Mouse (Mus musculus) gastrocnemius, adult 8-10 months (tissue): Measurements from ENCODE around the gene Gmds. TPM values are rescaled to one million over a fixed set of nuclear protein-coding genes. Genes with fewer than 3 reads are reported as not detected.

Source experiments
- DNase-seq, 2 experiments: peaks; one replicate each; pipeline ENCODE4 v3.0.0; 2022; ENCODE audit warnings: low spot score in 2 of 2
- total RNA-seq, 4 experiments: library from RNA; stranded (reverse); gene quantifications; 2 replicates each; pipeline ENCODE4 v1.2.4; 2022

Gene Gmds
- 1 to 10 TPM in 3 of 4 experiments, under 1 TPM in 1; 0.94 to 2.6 (median 1.4) TPM for total RNA-seq

GRCm38 (mm10) chr13:32338513-32339365 lies at the start of gene Gmds:
Gmds (minus strand) TSS chr13:32338740.
- DNase-seq, result peak; percentile 87 to 90

DNA sequence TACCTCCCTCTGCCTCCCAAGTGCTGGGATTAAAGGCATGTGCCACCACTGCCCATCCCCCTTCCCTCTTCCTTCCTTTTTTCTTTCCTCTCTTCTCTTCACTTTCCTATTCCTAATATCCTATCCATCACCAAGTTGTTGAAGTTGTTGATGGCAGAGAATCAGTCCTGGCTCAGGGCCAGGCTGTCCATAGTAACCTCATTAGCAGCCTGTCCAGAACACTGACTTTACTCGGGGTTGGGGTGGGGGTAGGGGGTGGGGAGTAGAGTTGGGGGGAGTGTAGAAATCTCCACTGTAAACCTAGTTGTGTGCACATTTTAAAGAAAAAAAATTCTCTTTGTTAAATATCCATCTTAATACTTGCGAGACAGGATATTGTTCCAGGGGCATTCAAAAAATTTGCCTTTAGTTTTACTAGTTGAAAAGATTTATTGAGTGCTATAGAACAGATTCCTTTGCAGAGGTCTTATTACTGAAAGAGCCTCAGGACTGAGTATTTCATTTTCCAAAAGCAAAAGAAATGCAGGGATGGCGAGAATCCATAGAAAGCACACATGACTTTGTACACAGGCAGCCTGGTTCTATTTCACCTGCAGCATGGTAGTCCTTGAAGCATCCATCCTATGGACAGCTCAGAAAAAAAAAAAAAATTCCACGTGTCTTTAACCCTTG lies 47.0 kb upstream of the Gmds start:
- no peak for DNase-seq

DNA sequence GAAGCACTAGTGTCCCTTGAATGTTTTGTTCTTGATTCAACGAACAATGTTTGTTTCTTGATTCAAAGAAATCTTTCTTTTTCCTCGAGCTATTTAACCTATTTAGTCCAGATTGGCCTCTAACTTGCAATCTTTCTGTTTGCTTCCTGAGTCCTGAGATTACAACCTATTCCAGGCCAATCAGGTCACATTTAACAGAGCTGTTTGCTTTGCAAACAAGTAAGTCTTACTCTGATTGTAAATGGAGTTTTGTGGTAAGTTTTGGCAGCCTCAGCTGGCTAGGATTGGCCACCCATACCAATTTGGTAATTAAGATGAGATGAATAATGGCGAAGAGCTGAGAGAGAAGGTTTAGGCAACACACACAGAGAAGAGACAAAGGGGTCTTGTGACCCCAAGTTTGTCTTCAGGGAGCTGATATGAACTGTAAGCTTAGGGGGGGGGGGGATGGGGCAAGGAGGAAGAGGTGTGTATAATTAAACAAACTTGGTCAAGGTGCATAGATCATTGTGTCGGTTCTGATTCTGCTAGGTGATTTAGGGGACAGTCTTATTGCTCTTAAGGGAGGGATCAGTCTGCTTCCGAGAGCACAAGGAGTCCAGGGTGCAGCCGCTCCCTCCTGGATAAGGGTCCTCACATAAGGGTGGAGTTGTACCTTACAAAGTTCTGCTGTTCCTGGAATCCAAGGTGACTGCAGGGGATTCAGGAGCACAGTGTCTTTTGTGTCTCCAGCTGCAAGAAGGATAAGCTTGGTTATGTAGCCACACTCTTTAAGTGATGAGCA lies 43.9 kb upstream of the Gmds start:
- no peak for DNase-seq

DNA sequence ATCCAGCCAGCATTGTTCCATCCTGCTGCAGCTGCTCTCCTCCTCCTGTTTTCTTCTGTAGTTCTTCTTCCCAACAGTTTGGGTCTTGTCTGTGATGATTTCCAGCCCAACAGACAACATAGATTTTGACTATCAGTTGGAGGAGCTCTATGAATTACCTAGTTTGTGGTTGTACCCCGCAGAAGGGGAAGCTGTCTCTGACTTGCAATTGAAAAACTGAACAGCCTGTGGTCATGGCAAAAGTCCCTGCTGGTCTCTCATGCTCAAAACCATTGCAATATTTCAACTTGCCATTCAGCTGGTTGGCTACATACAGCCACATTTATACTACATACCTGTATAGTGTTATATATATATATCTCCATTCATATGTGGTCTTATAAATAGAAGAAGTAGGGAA lies 40.1 kb upstream of the Gmds start:
- DNase-seq, result no peak

DNA sequence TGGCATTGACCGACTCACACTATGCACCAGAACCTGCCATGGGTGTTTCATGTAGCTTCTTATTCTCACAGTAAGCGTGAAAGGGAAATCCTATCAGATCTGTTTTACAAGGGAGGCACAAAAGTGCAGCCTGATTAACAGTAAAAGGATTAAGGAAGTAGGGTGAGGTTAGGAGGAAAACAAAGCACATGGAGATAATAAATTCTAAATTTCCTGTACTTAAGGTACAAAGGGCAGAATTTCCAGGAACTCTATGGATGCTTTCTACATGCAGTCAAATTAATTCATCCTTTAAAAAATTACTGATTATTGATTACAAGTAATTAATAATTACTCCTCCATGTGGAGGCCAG lies 34.0 kb upstream of the Gmds start:
- DNase-seq, result no peak

- DNase-seq, result no peak
Observed at GRCm38 (mm10) chr13:32371874-32372530, 33.5 kb upstream of the Gmds start.

GRCm38 (mm10) chr13:32370751-32371150 lies 32.2 kb upstream of the Gmds start:
- peak in 1 of 2 experiments; percentile 4 for DNase-seq

GRCm38 (mm10) chr13:32370135-32370534 lies 31.6 kb upstream of the Gmds start:
- no peak for DNase-seq

GRCm38 (mm10) chr13:32337735-32338512 lies 616 bp downstream of the Gmds start:
- DNase-seq, result no peak

DNA sequence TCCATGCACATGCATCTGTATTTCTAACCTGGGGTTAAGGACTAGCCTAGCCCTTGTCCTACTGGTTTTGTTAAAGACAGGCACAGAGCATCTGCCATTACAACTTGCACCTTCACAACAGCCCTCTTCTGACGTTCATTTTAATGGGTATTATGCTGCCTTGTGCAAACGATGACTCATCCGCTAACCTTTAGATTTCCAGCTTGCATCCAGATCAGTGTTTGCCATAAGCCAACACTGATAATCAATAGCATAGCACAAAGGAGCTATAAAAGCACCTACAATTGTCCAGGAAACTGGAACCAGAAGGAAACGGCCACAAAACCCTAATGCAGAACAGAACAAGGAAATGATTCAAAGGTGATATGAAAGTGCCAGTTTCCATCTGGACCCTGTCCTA lies 20.2 kb downstream of the Gmds start:
- no peak for DNase-seq

DNA sequence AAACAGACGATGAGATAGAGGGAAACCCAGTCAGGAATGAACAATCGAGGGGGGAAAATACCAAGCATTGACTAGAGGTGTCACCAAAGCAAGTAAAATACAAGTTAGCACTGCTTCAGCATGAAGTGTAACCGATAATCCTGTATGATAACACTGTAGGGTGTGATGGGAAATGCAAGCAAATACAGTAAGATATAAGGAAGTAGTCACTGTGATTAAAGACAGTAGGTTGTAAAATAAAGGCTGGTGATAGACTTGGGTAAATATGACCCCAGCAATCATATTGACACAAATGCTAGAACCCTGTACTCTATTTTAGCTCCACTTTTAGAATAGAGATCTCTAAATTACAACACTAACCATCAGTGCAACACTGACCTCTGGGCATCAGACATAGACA lies 21.2 kb downstream of the Gmds start:
- no peak for DNase-seq

GRCm38 (mm10) chr13:32312663-32313062 lies 25.9 kb downstream of the Gmds start:
- DNase-seq, result peak; percentile 33 to 39

DNA sequence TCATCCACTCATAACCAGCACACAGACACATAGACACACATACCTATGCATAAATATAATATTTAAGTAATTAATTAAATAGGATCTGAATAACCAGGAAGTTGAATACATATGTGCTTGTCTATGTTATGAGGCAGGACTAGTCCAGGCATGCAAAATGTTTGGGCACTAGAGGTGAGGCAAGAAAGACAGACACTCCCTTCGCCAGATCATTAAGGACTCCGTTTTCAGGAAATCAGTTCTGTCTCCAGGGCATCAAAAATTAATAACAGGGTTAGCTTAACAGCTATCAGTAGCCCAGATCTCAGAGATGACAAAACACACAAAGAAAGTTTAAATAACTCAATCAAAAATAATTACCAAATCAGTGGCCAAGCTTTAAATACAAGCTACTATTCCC lies 27.1 kb downstream of the Gmds start:
- DNase-seq, result no peak

- no peak for DNase-seq
Observed at GRCm38 (mm10) chr13:32298456-32298855, 40.1 kb downstream of the Gmds start.

DNA sequence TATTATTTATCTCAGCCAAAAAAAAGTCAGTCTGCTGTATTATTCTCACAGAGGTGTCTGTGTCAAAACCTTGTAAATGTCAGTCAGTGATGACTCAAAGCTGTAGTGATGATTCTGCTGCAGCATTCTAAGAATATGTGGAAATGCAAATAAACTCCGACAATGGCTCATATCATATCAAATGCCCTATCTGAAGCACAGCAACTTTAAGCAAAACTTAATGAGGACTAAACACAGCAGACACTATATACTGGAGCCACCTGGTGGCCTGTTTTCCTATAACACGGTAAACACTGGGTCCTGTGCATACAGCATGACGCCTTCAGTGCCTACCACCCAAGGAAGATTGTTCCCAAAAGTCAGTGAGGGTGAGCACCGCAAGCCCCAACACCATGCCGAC lies 41.1 kb downstream of the Gmds start:
- no peak for DNase-seq

DNA sequence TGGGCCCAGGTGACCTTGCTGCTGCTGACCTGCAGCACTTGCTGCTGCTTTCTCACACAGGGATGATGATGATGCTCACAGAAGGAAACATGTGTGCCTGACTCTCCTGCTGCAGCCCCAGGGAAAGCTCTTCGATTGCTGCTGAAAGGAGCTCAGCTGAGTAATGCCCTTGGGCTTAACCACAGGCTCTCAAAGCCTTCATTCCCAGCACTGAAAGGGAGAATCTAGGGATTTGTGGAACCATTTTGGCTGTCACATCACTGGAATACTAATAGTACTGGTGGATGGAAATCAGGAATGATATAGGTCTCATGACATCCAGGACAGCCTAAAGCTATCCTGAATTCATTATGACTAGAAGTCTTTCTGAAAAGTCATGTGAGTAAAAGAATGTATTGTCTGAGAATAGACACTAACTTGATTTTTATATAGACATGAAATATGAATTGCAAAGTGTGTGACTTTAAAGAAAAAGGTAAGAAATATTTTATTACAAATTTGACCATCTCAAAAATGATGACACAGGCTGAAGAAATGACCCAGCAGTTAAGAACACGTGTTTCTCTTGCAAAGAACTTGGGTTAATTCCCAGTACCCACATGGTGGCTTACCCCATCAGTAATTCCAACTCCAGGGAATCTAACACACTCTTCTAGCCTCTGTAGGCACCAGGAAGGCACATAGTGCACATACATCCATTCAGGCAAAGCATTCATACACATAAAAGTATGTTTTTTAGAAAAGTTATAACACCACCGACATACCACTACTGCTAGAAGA lies 43.9 kb downstream of the Gmds start:
- no peak for DNase-seq

DNA sequence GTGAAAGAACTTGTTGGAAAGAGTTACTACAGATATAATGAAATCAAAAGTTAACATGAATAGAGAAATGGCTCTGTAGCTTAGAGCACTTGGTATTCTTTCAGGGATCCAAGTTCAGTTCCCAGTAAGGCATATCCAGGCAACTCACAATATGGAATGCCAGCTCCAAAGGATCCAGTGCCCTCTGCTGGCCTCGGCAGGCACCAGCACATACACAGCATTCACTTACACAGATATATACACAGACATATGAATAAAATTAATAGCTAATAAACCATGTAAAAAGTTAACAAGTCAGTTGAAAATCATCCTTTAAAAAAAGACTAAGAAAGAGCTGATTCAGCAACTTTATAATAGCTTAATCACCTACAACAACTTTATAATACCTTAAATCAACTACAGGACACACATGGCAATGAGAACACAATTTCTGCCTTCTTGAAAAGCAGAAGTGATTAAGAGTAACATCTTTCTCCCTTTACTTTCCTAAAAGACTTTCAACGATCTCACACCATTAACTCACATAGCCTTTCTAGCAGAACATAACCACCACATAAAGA lies 65.5 kb downstream of the Gmds start:
- DNase-seq, result no peak

DNA sequence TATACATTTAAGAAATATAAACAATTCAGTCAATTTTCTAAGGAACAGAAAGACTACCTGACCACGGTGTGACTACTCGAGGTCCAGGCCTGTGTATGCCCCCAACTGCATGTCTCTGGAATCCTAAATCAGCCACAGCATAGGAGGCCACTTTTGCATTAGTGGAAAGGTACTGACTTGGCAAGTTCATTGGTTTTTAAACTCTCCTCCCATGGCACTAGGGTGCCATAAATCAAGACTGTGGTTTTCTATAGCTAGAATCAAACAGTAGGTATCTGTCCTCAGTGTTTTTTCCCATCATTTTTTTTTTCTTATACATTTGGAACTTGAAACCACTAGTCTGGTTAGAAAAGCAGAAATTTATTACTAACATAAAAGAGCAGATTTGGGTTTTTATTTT lies 68.8 kb downstream of the Gmds start:
- no peak for DNase-seq

GRCm38 (mm10) chr13:32269261-32269660 lies 69.3 kb downstream of the Gmds start:
- no peak for DNase-seq

DNA sequence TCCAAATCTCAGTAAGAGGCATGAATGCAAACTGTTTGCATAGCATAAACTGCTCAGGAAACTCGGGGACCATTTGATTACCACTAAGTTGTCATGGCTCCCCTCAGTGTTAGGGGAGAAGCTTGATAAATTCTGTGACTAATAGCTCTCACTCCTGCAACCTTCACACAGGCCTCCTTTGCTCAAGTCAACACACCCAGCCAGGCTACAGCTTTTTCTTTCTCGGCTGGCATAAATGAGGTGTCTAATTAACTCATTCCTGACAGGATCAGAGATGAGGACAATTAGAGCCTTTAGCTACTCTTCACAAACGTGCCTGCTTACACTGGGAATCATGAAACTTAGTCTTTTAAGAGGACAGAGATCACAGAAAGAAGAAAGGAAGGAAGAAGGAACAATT lies 70.3 kb downstream of the Gmds start:
- DNase-seq, result no peak
